Mouse (Mus musculus) intestine, postnatal 0 days (tissue): ENCODE results near the gene Zfp771. TPM values are rescaled to one million over a fixed set of nuclear protein-coding genes. Genes with fewer than 3 reads are reported as not detected.

Experiments
- ATAC-seq: fragments of 200-750 bp; cut with Nextera tagmentation; 2 replicates; pipeline ENCODE4 v1.8.0; 2017; ENCODE audit warnings: mild to moderate bottlenecking, moderate TSS enrichment, moderate library complexity
- H3K27ac ChIP-seq: fragments of 300-500 bp; sonication (generic); 2 replicates; pipeline ENCODE4 v1.5.1; 2014; ENCODE audit warnings: mild to moderate bottlenecking, low read depth, low read length, moderate library complexity
- H3K27me3 ChIP-seq: fragments of 300-500 bp; sonication (generic); replicated peaks from 2 replicates; pipeline ENCODE4 v1.6.1; 2014; ENCODE audit warnings: low read length, mixed read lengths; ENCODE audit not compliant: control insufficient read depth, insufficient read depth
- H3K36me3 ChIP-seq: fragments of 300-500 bp; sonication (generic); 2 replicates; pipeline ENCODE4 v1.6.1; 2014; ENCODE audit warnings: mild to moderate bottlenecking, moderate library complexity; ENCODE audit not compliant: control insufficient read depth, insufficient read depth
- H3K4me1 ChIP-seq: fragments of 300-500 bp; sonication (generic); replicated peaks from 2 replicates; pipeline ENCODE4 v1.6.1; 2014; ENCODE audit warnings: antibody characterized with exemption, low read length, mixed read lengths; ENCODE audit not compliant: control insufficient read depth, insufficient read depth
- H3K4me2 ChIP-seq: fragments of 300-500 bp; sonication (generic); replicated peaks from 2 replicates; pipeline ENCODE4 v1.6.1; 2014; ENCODE audit warnings: low read depth, mild to moderate bottlenecking, moderate library complexity
- H3K4me3 ChIP-seq: fragments of 300-500 bp; sonication (generic); 2 replicates; pipeline ENCODE4 v1.5.1; 2014; ENCODE audit warnings: low read depth, low read length
- H3K9ac ChIP-seq: fragments of 300-500 bp; sonication (generic); 2 replicates; pipeline ENCODE4 v1.6.1; 2014; ENCODE audit warnings: mild to moderate bottlenecking, low read depth, low read length
- H3K9me3 ChIP-seq: fragments of 300-500 bp; sonication (generic); 2 replicates; pipeline ENCODE4 v1.6.1; 2016; ENCODE audit warnings: mixed run types; ENCODE audit not compliant: control insufficient read depth
- CTCF ChIP-seq: sonication (generic); IDR thresholded peaks from 2 replicates; pipeline ENCODE4 v1.5.1; 2016; ENCODE audit warnings: low read depth, mild to moderate bottlenecking, control low read depth, antibody characterized with exemption, moderate library complexity
- WGBS: fragments of 180-500 bp; shearing (Covaris S2); extraction: QIAGEN DNeasy Blood & Tissue Kit; methylation state at CpG from one replicate; pipeline ENCODE4 v1.1.7; 2014; 5-methylcytosine and 5-hydroxymethylcytosine counted together
- polyA plus RNA-seq: library from polyadenylated mRNA; unstranded; fragments of >200 nt; fragmentation: Nextera tagmentation; extraction: Ambion mirVana; gene quantifications from 2 replicates; pipeline ENCODE4 v1.2.1, GENCODE M21; 2015

The Zfp771 gene
- polyA plus RNA-seq, 1 experiment from 2014 or later: 17.6 TPM

- Histone ChIP-seq H3K27me3 (no peaks in the 10 kb centered on the region), H3K4me3 (no peak overlapping the region), H3K4me1 (0 out of 2 replicates have a peak, but pooled peaks cover 3% of the 10 kb centered on the region), H3K4me2 (no peak overlapping the region), H3K9me3 (no peaks in the 10 kb centered on the region), H3K36me3 (no peaks in the 10 kb centered on the region), H3K27ac (no peak overlapping the region), H3K9ac (no peak overlapping the region)
- ATAC-seq: no peak
- no peak for TF ChIP-seq CTCF
- 63% methylated on average over 5 of the region's 5 CpGs for WGBS
These were observed 32.9 kb upstream of the Zfp771 start for GRCm38 (mm10) chr7:127211014-127211745.

- no peak overlapping the region for H3K9ac ChIP-seq
- H3K9me3 ChIP-seq: no peaks in the 10 kb centered on the region
- 0 out of 2 replicates have a peak, but pooled peaks cover 3% of the 10 kb centered on the region for H3K4me1 ChIP-seq
- no peak for ATAC-seq
- WGBS: 92% methylated on average over 12 of the region's 12 CpGs
- H3K36me3 ChIP-seq: no peaks in the 10 kb centered on the region
- no peak overlapping the region for H3K4me2 ChIP-seq
- H3K4me3 ChIP-seq: no peak overlapping the region
- H3K27me3 ChIP-seq: no peaks in the 10 kb centered on the region
- no peak for TF ChIP-seq CTCF
- H3K27ac ChIP-seq: no peak overlapping the region
These were observed 31.4 kb upstream of the Zfp771 start for GRCm38 (mm10) chr7:127212432-127213250.

- peak; percentile 82 for TF ChIP-seq CTCF
- 53% methylated on average over 7 of the region's 7 CpGs for WGBS
- H3K4me1 ChIP-seq: 0 out of 2 replicates have a peak, but pooled peaks cover 3% of the 10 kb centered on the region
- no peaks in the 10 kb centered on the region for H3K36me3 ChIP-seq
- H3K4me2 ChIP-seq: no peak overlapping the region
- no peak for ATAC-seq
- H3K9me3 ChIP-seq: no peaks in the 10 kb centered on the region
- no peak overlapping the region for H3K27ac ChIP-seq
- no peaks in the 10 kb centered on the region for H3K27me3 ChIP-seq
- no peak overlapping the region for H3K4me3 ChIP-seq
- H3K9ac ChIP-seq: no peak overlapping the region
These were observed 30.6 kb upstream of the Zfp771 start for GRCm38 (mm10) chr7:127213485-127213884.

- Histone ChIP-seq H3K4me1 (0 out of 2 replicates have a peak, but pooled peaks cover 3% of the 10 kb centered on the region), H3K9ac (no peak overlapping the region), H3K9me3 (no peaks in the 10 kb centered on the region), H3K4me2 (no peak overlapping the region), H3K27me3 (no peaks in the 10 kb centered on the region), H3K27ac (no peak overlapping the region), H3K36me3 (no peaks in the 10 kb centered on the region), H3K4me3 (no peak overlapping the region)
- 67% methylated on average over 12 of the region's 12 CpGs for WGBS
- TF ChIP-seq CTCF: no peak
- ATAC-seq: no peak
These were observed 30.1 kb upstream of the Zfp771 start for GRCm38 (mm10) chr7:127213930-127214329.

- peak overlapping the region; percentile 68 for H3K4me2 ChIP-seq
- ATAC-seq: no peak
- 0 out of 2 replicates have a peak, but pooled peaks cover 3% of the 10 kb centered on the region for H3K4me1 ChIP-seq
- no peaks in the 10 kb centered on the region for H3K9me3 ChIP-seq
- WGBS: 47% methylated on average over 21 of the region's 21 CpGs
- no peaks in the 10 kb centered on the region for H3K27me3 ChIP-seq
- H3K27ac ChIP-seq: no peak overlapping the region
- peak overlapping the region; percentile 33 for H3K4me3 ChIP-seq
- H3K36me3 ChIP-seq: no peaks in the 10 kb centered on the region
- no peak for TF ChIP-seq CTCF
- H3K9ac ChIP-seq: peak overlapping the region; percentile 35; the same call in 1 of the 2 replicates
These were observed 29.6 kb upstream of the Zfp771 start for GRCm38 (mm10) chr7:127214521-127214920.
